Mouse (Mus musculus) brain, embryonic 14.5 days (tissue): ENCODE data around the gene Lrr1.

ENCODE experiments used
- CTCF ChIP-seq: fragments of 200-500 bp; IDR thresholded peaks from 2 replicates; pipeline ENCODE4 v1.5.1; 2012; ENCODE audit warnings: inconsistent platforms, mild to moderate bottlenecking, moderate library complexity, borderline replicate concordance; ENCODE audit not compliant: insufficient read depth, insufficient read length; ENCODE audit errors: extremely low read depth
- POLR2A ChIP-seq: fragments of 200-500 bp; IDR thresholded peaks from 2 replicates; pipeline ENCODE4 v1.6.1; 2012; ENCODE audit warnings: mild to moderate bottlenecking, inconsistent platforms, borderline replicate concordance; ENCODE audit not compliant: poor library complexity, insufficient read depth, insufficient read length, severe bottlenecking; ENCODE audit errors: extremely low read depth

- TF ChIP-seq POLR2A (no peak), CTCF (no peak)
Measured at GRCm38 (mm10) chr12:69198985-69199384, 30.4 kb downstream of the Lrr1 start.
